Mouse (Mus musculus) R1 (cell line): ENCODE results near the gene Akirin1.

Source experiments
- DNase-seq: peaks from one replicate; pipeline ENCODE4 v3.0.0-alpha.2; 2018; ENCODE audit warnings: low read depth, low spot score

Akirin1 gene

GRCm38 (mm10) chr4:123750152-123750651, at the start of gene Akirin1:
TSS of gene Akirin1 (minus strand) at chr4:123750345.
- peak; percentile 96 for DNase-seq

GRCm38 (mm10) chr4:123797856-123798255, 47.7 kb upstream of the Akirin1 start:
- peak; percentile 25 for DNase-seq

GRCm38 (mm10) chr4:123797403-123797802, 47.3 kb upstream of the Akirin1 start:
- DNase-seq: no peak

GRCm38 (mm10) chr4:123795057-123795456, 44.9 kb upstream of the Akirin1 start:
- no peak for DNase-seq

- no peak for DNase-seq
Measured at GRCm38 (mm10) chr4:123793136-123793535, 43.0 kb upstream of the Akirin1 start.

GRCm38 (mm10) chr4:123792666-123793065, 42.5 kb upstream of the Akirin1 start:
- DNase-seq: no peak

GRCm38 (mm10) chr4:123787191-123787985, 37.2 kb upstream of the Akirin1 start, which contains the start of gene Rhbdl2:
TSS of gene Rhbdl2 (plus strand) at chr4:123787874.
- peak; percentile 40 for DNase-seq

- DNase-seq: peak; percentile 89
Measured at GRCm38 (mm10) chr4:123768234-123768633, 18.1 kb upstream of the Akirin1 start.

- DNase-seq: no peak
Measured at GRCm38 (mm10) chr4:123767807-123768206, 17.7 kb upstream of the Akirin1 start.

GRCm38 (mm10) chr4:123765071-123765470, 14.9 kb upstream of the Akirin1 start:
- DNase-seq: no peak

- peak; percentile 52 for DNase-seq
Measured at GRCm38 (mm10) chr4:123758306-123758705, 8.2 kb upstream of the Akirin1 start.

GRCm38 (mm10) chr4:123750707-123751312, 665 bp upstream of the Akirin1 start:
- DNase-seq: peak; percentile 16

GRCm38 (mm10) chr4:123749484-123750130, 538 bp downstream of the Akirin1 start:
- peak; percentile 52 for DNase-seq

GRCm38 (mm10) chr4:123748726-123749415, 1.3 kb downstream of the Akirin1 start:
- no peak for DNase-seq

GRCm38 (mm10) chr4:123745221-123745775, 4.8 kb downstream of the Akirin1 start:
- DNase-seq: no peak

- no peak for DNase-seq
Measured at GRCm38 (mm10) chr4:123742891-123743290, 7.3 kb downstream of the Akirin1 start.

- no peak for DNase-seq
Measured at GRCm38 (mm10) chr4:123738708-123739107, 11.4 kb downstream of the Akirin1 start.

- no peak for DNase-seq
Measured at GRCm38 (mm10) chr4:123733532-123733931, 16.6 kb downstream of the Akirin1 start.

GRCm38 (mm10) chr4:123732921-123733320, 17.2 kb downstream of the Akirin1 start:
- no peak for DNase-seq

GRCm38 (mm10) chr4:123732163-123732910, 17.8 kb downstream of the Akirin1 start:
- no peak for DNase-seq

GRCm38 (mm10) chr4:123721761-123722160, 28.4 kb downstream of the Akirin1 start:
- DNase-seq: peak; percentile 67
